In the genomic region with DNA sequence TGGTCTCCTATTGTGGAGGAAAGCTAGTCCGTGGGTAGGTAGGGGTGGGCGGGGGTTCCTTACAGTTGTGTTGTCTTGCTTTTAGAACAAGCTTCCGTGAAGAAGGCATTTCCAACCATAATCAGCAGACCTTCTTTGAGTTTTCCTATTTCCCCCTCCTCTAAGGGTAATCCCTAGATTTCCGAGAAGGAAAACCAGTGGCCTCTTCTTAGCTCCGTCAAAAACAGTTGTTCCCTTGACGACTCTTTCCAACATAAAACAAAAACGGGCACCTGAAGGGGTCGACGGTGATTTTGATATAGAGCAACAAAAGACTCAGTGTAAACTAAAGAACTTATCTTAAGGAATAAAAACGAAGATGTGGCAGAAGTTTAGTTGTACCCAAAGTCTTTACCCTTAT, we compare ENCODE assay signal across 8 mouse cellular contexts. TPM values are rescaled to one million over a fixed set of nuclear protein-coding genes. Genes with fewer than 3 reads are reported as not detected.
DNase-seq lines count a peak whose midpoint lies in the region; ATAC-seq and TF ChIP-seq lines count a peak whose summit lies in the region.

No protein-coding gene starts in this region.

- no peak for TF ChIP-seq POLR2A in spleen, adult 2 months (IDR thresholded peaks at IDR 0.05; ENCODE audit: low read depth, low read length)

- DNase-seq in spleen, adult 2 months (ENCODE audit: low read depth in 1 of 2, low spot score in 2 of 2) = no peak
- DNase-seq in spleen, postnatal 36 days (ENCODE audit: low spot score in 2 of 2) = no peak
- no peak for DNase-seq in embryo, embryonic 10 days (ENCODE audit: low spot score)
- DNase-seq in left cerebral cortex, postnatal 4 days = no peak

- WGBS in spleen, adult 2 months = 8% methylated on average over 10 of the region's 10 CpGs
- WGBS in liver, embryonic 12.5 days (ENCODE audit: insufficient replicate concordance) = 4% methylated on average over 10 of the region's 10 CpGs

- peaks cover 54% of the 10 kb centered on the region for H3K4me1 ChIP-seq in erythroblast, embryonic 14.5 days (ENCODE audit: control insufficient read depth)
- peaks cover 3% of the 10 kb centered on the region; the same call in 1 of the 2 replicates for H3K4me1 ChIP-seq in spleen, adult 2 months (ENCODE audit: control insufficient read depth, insufficient read depth, insufficient read length)
- H3K4me1 ChIP-seq in liver, embryonic 12.5 days = peaks cover 35% of the 10 kb centered on the region

- peak overlapping the region; percentile 82 for H3K9ac ChIP-seq in liver, embryonic 12.5 days

- ATAC-seq in erythroblast, adult 5-6 weeks (replicated peaks; ENCODE audit: low FRiP score, poor library complexity, severe bottlenecking) = no peak
- no peak for ATAC-seq in liver, embryonic 12.5 days
- ATAC-seq in CD4-positive, CD25-positive, alpha-beta regulatory T cell, adult 4 months = no peak

- peak overlapping the region; percentile 81 for H3K4me3 ChIP-seq in erythroblast, embryonic 14.5 days (replicated peaks)
- peak overlapping the region; percentile 81 for H3K4me3 ChIP-seq in spleen, adult 2 months (ENCODE audit: extremely low read depth, insufficient read depth, insufficient read length)
- peak overlapping the region; percentile 62 for H3K4me3 ChIP-seq in liver, embryonic 12.5 days

- no peaks in the 10 kb centered on the region for H3K36me3 ChIP-seq in erythroblast, embryonic 14.5 days (ENCODE audit: control insufficient read depth)
- no peaks in the 10 kb centered on the region for H3K36me3 ChIP-seq in spleen, adult 2 months (ENCODE audit: control insufficient read depth, insufficient read depth, low read length)
- H3K36me3 ChIP-seq in liver, embryonic 12.5 days = no peaks in the 10 kb centered on the region

- H3K27ac ChIP-seq in spleen, adult 2 months (ENCODE audit: insufficient read depth, low read length) = peak overlapping the region; percentile 98
- peak overlapping the region; percentile 92 for H3K27ac ChIP-seq in liver, embryonic 12.5 days

- peak overlapping the region; percentile 87 for H3K4me2 ChIP-seq in liver, embryonic 12.5 days

- no peaks in the 10 kb centered on the region for H3K9me3 ChIP-seq in erythroblast, embryonic 14.5 days (ENCODE audit: control insufficient read depth, low read length)
- no peaks in the 10 kb centered on the region for H3K9me3 ChIP-seq in liver, embryonic 12.5 days (replicated peaks)

- intact Hi-C loops in left cerebral cortex, postnatal 4 days (cut with DNase I) = no loop called here

- no peaks in the 10 kb centered on the region for H3K27me3 ChIP-seq in erythroblast, embryonic 14.5 days (ENCODE audit: control insufficient read depth)
- no peaks in the 10 kb centered on the region for H3K27me3 ChIP-seq in spleen, adult 2 months (ENCODE audit: control insufficient read depth, insufficient read depth, low read length)
- no peaks in the 10 kb centered on the region for H3K27me3 ChIP-seq in liver, embryonic 12.5 days (replicated peaks)

- TF ChIP-seq CTCF in spleen, adult 2 months (IDR thresholded peaks at IDR 0.05; ENCODE audit: extremely low read depth, insufficient read depth, insufficient read length, insufficient replicate concordance) = no peak

RNA-seq across cellular contexts. Expression of gene Nemf, which starts 5.0 kb away (rescaled TPM):
- 0.12 and 0.79 TPM in 2 replicates for polyA plus RNA-seq in erythroblast, embryonic 14.5 days (2012)
- 55.8 and 64.0 TPM in 2 replicates for total RNA-seq in erythroblast, adult 5-6 weeks (2015; ENCODE audit: low replicate concordance)
- total RNA-seq in erythroblast, adult 5-6 weeks (2017; ENCODE audit: low replicate concordance) = 73.7 and 120 TPM in 2 replicates
- polyA plus RNA-seq in spleen, adult 2 months (2012; rRNA removed) = 2.3 and 2.6 TPM in 2 replicates
- polyA plus RNA-seq in liver, embryonic 12.5 days (2016; fragmentation: Nextera tagmentation; extraction: Ambion mirVana) = 56.5 and 57.3 TPM in 2 replicates
- polyA plus RNA-seq in CD4-positive, CD25-positive, alpha-beta regulatory T cell, adult 4 months (2017; shearing (Covaris generic)) = 100 to 1,000 TPM; 163 to 169 TPM
- 10 to 100 TPM; 50.9 to 51.1 TPM for total RNA-seq in left cerebral cortex, postnatal 4 days (2021)

RNA-seq across cellular contexts. Expression of gene Arf6, which starts 10.0 kb away (rescaled TPM):
- polyA plus RNA-seq in erythroblast, embryonic 14.5 days (2012) = 24.7 and 27.9 TPM in 2 replicates
- 21.1 and 28.2 TPM in 2 replicates for total RNA-seq in erythroblast, adult 5-6 weeks (2015; ENCODE audit: low replicate concordance)
- total RNA-seq in erythroblast, adult 5-6 weeks (2017; ENCODE audit: low replicate concordance) = 36.5 and 49.0 TPM in 2 replicates
- polyA plus RNA-seq in spleen, adult 2 months (2012; rRNA removed) = 182 and 253 TPM in 2 replicates
- polyA plus RNA-seq in liver, embryonic 12.5 days (2016; fragmentation: Nextera tagmentation; extraction: Ambion mirVana) = 81.1 and 83.3 TPM in 2 replicates
- 10 to 100 TPM; 27.8 to 79.0 TPM for polyA plus RNA-seq in CD4-positive, CD25-positive, alpha-beta regulatory T cell, adult 4 months (2017; shearing (Covaris generic))
- 10 to 100 TPM; 70.7 to 71.8 TPM for total RNA-seq in left cerebral cortex, postnatal 4 days (2021)

RNA-seq across cellular contexts. Expression of gene Gm9887, which starts 10.3 kb away (rescaled TPM):
- polyA plus RNA-seq in erythroblast, embryonic 14.5 days (2012) = 0.23 and 0.28 TPM in 2 replicates
- not detected in 2 replicates for total RNA-seq in erythroblast, adult 5-6 weeks (2015; ENCODE audit: low replicate concordance)
- total RNA-seq in erythroblast, adult 5-6 weeks (2017; ENCODE audit: low replicate concordance) = not detected in 2 replicates
- polyA plus RNA-seq in spleen, adult 2 months (2012; rRNA removed) = 3.0 and 5.6 TPM in 2 replicates
- 2.1 and 2.3 TPM in 2 replicates for polyA plus RNA-seq in liver, embryonic 12.5 days (2016; fragmentation: Nextera tagmentation; extraction: Ambion mirVana)
- polyA plus RNA-seq in CD4-positive, CD25-positive, alpha-beta regulatory T cell, adult 4 months (2017; shearing (Covaris generic)) = under 1 TPM in 1 of 2 experiments, not detected in 1; 0.54 TPM
- 1 to 10 TPM in 1 of 2 experiments, not detected in 1; 1.4 TPM for total RNA-seq in left cerebral cortex, postnatal 4 days (2021)

Comparison
In these comparisons a context has a peak if more than half of its experiments do, and no peak if none do; other contexts are left out.
1. RNA of gene Nemf, which starts 5.0 kb away (polyA plus RNA-seq): 163 to 169 TPM in CD4-positive, CD25-positive, alpha-beta regulatory T cell, adult 4 months and 56.5 to 57.3 TPM in liver, embryonic 12.5 days; 2.3 to 2.6 TPM in spleen, adult 2 months and 0.12 to 0.79 TPM in erythroblast, embryonic 14.5 days; every median in the first group is over 10 times any median in the second.
2. Peak in every context shown above with its lines, with median percentiles within 50 percentile points of each other: H3K4me3 ChIP-seq.